Mouse (Mus musculus) spleen, adult 2 months (tissue): ENCODE results near the gene Ier5. TPM values are rescaled to one million over a fixed set of nuclear protein-coding genes. Genes with fewer than 3 reads are reported as not detected.

ENCODE experiments used
- DNase-seq, 2 experiments: peaks; one replicate each; pipeline versions ENCODE4 v3.0.0 to v3.0.0-alpha.2; 2012 to 2021; ENCODE audit warnings: low spot score in 2 of 2, low read depth in 1 of 2
- H3K27ac ChIP-seq: fragments of 200-500 bp; 2 replicates; pipeline ENCODE4 v1.5.1; 2012; ENCODE audit warnings: low read length, inconsistent platforms; ENCODE audit not compliant: insufficient read depth
- H3K27me3 ChIP-seq: fragments of 200-500 bp; 2 replicates; pipeline ENCODE4 v1.6.1; 2012; ENCODE audit warnings: mild to moderate bottlenecking, moderate library complexity, low read length, inconsistent platforms; ENCODE audit not compliant: control insufficient read depth, insufficient read depth
- H3K36me3 ChIP-seq: fragments of 200-500 bp; 2 replicates; pipeline ENCODE4 v1.6.1; 2012; ENCODE audit warnings: mild to moderate bottlenecking, low read length, inconsistent platforms; ENCODE audit not compliant: control insufficient read depth, insufficient read depth
- H3K4me1 ChIP-seq: fragments of 200-500 bp; 2 replicates; pipeline ENCODE4 v1.6.1; 2011; ENCODE audit warnings: inconsistent platforms; ENCODE audit not compliant: control insufficient read depth, insufficient read depth, insufficient read length
- H3K4me3 ChIP-seq: fragments of 200-500 bp; 2 replicates; pipeline ENCODE4 v1.5.1; 2011; ENCODE audit warnings: mild to moderate bottlenecking, inconsistent platforms; ENCODE audit not compliant: insufficient read depth, insufficient read length; ENCODE audit errors: extremely low read depth
- CTCF ChIP-seq: fragments of 200-500 bp; IDR thresholded peaks from 2 replicates; pipeline ENCODE4 v1.5.1; 2011; ENCODE audit warnings: mild to moderate bottlenecking, inconsistent platforms; ENCODE audit not compliant: insufficient read depth, insufficient read length, insufficient replicate concordance; ENCODE audit errors: extremely low read depth
- POLR2A ChIP-seq: fragments of 200-500 bp; IDR thresholded peaks from 2 replicates; pipeline ENCODE4 v1.6.1; 2011; ENCODE audit warnings: low read depth, low read length, inconsistent platforms
- WGBS: fragments of 180-500 bp; shearing (Covaris S2); methylation state at CpG from one replicate; pipeline ENCODE4 v1.1.7; 2018; 5-methylcytosine and 5-hydroxymethylcytosine counted together
- polyA plus RNA-seq: library from polyadenylated mRNA; depleted of rRNA; stranded (reverse); fragments of >200 nt; gene quantifications from 2 replicates; pipeline ENCODE4 v1.2.3, GENCODE M21; 2012

Ier5 gene
- polyA plus RNA-seq, 1 experiment = 47.7 TPM

DNA sequence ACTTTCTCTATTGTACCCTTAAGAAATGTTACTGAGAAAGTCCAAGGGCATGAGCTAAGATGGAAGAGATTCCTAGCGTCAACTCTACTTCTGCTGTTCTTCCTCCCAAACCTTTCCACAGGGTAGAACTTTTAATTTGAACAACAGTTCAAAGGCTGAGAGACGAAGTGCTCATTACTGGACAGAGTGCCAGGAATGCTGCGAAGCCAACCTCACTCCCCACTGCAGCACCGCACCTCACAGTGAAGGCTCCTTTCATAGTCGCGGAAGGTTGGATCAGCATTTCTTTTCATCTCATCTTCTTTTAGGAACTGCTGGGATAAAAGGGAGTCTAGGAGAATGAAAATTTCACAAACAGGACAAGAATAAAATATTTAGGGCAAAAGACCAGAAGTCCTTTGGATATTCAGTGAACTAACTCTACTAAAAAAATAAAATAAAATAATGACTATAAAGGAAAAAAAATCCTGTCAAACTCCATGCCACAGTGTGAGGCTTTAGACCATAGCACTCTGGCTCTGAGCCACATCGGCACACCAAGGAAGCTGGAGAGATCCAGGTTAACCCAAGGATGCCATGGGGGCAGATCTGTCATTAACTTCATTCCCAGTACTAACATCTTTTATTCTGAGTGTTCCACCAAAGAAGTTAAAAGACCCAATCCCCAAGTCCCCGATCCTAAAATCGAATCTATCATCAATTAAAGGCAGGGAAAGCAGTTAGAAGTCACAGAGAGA is 5.3 kb downstream of the Ier5 start:
- 90% methylated on average over 9 of the region's 9 CpGs for WGBS
- peaks cover 2% of the 10 kb centered on the region for H3K36me3 ChIP-seq
- no peak overlapping the region for H3K27ac ChIP-seq
- no peak for DNase-seq
- H3K27me3 ChIP-seq = no peaks in the 10 kb centered on the region
- H3K4me1 ChIP-seq = peaks cover 32% of the 10 kb centered on the region; the same call in 1 of the 2 replicates
- TF ChIP-seq POLR2A (no peak), CTCF (no peak)
- H3K4me3 ChIP-seq = no peak overlapping the region

- DNase-seq = no peak
- peaks cover under 1% of the 10 kb centered on the region for H3K36me3 ChIP-seq
- TF ChIP-seq CTCF = no peak
- no peak for TF ChIP-seq POLR2A
- no peak overlapping the region for H3K4me3 ChIP-seq
- H3K4me1 ChIP-seq = peaks cover 32% of the 10 kb centered on the region; the same call in 1 of the 2 replicates
- no peaks in the 10 kb centered on the region for H3K27me3 ChIP-seq
- WGBS = 94% methylated on average over 4 of the region's 4 CpGs
- no peak overlapping the region for H3K27ac ChIP-seq
These were observed 6.2 kb downstream of the Ier5 start for GRCm38 (mm10) chr1:155093145-155093791.

- Histone ChIP-seq H3K27me3 (no peaks in the 10 kb centered on the region), H3K36me3 (no peaks in the 10 kb centered on the region; the same call in none of the 2 replicates), H3K27ac (peak overlapping the region; percentile 82), H3K4me1 (peaks cover 32% of the 10 kb centered on the region; the same call in 1 of the 2 replicates), H3K4me3 (no peak overlapping the region)
- TF ChIP-seq CTCF = no peak
- 56% methylated on average over 14 of the region's 14 CpGs for WGBS
- DNase-seq = no peak
These were observed 7.3 kb downstream of the Ier5 start for GRCm38 (mm10) chr1:155091842-155092800.

- WGBS = 10% methylated on average over 7 of the region's 7 CpGs
- Histone ChIP-seq H3K27ac (peak overlapping the region; percentile 91), H3K36me3 (no peaks in the 10 kb centered on the region; the same call in none of the 2 replicates), H3K4me1 (peaks cover 38% of the 10 kb centered on the region; the same call in 1 of the 2 replicates), H3K4me3 (no peak overlapping the region), H3K27me3 (no peaks in the 10 kb centered on the region)
- DNase-seq = peak; percentile 56 to 87
- no peak for TF ChIP-seq POLR2A
- no peak for TF ChIP-seq CTCF
These were observed 8.0 kb downstream of the Ier5 start for GRCm38 (mm10) chr1:155091374-155091841.

DNA sequence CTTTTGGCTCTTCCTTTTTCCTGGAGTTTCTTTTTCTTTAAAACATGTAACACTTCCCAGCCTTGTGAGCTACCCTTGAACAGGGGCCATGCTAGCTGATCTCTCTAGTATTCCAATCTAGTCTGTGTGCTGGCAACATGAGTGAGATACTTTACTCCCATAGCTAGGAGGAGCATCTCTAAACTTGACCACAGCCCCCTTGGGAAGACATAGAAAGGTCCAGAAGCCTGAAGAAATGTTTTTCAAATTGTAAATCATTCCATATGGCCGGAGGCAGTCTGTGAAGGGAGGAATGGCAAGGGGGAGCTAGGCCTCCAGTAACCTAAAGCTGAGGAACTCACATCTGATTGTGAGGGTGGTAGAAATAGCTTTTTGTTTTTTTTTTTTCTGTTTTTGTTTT is 8.7 kb downstream of the Ier5 start:
- no peaks in the 10 kb centered on the region for H3K27me3 ChIP-seq
- H3K4me3 ChIP-seq = no peak overlapping the region
- WGBS = 76% methylated on average over 1 of the region's 1 CpGs
- H3K27ac ChIP-seq = peak overlapping the region; percentile 91
- no peak for DNase-seq
- peaks cover 37% of the 10 kb centered on the region; the same call in 1 of the 2 replicates for H3K4me1 ChIP-seq
- no peaks in the 10 kb centered on the region; the same call in none of the 2 replicates for H3K36me3 ChIP-seq
- TF ChIP-seq CTCF (no peak), POLR2A (no peak)

- TF ChIP-seq CTCF = no peak
- H3K27me3 ChIP-seq = no peaks in the 10 kb centered on the region
- no peaks in the 10 kb centered on the region; the same call in 1 of the 2 replicates for H3K36me3 ChIP-seq
- peak overlapping the region; percentile 91; the same call in 1 of the 2 replicates for H3K27ac ChIP-seq
- H3K4me3 ChIP-seq = no peak overlapping the region
- DNase-seq = no peak
- WGBS = 86% methylated on average over 7 of the region's 7 CpGs
- H3K4me1 ChIP-seq = peaks cover 37% of the 10 kb centered on the region; the same call in 1 of the 2 replicates
These were observed 9.1 kb downstream of the Ier5 start for GRCm38 (mm10) chr1:155090327-155090726.
